13 mouse cellular contexts compared by ENCODE assay signal in the genomic region with DNA sequence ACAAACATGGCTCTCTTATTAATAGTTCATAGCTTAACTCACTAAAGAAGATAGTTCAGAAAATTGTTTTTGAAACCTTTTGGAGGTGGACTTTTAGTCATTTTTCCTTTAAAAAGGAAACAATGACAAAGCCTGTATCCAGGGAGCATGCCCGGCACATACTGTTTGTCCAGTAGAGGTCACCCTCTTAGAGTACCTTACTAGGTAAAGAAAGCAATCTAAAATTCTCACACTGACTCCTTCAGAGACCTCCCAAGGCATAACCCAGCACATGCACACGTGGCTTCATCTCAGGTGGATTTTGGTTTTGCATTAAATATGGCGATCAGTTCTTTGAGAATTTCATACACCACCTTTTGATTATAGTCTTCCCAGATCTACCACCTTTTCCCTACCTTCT. TPM values are rescaled to one million over a fixed set of nuclear protein-coding genes. Genes with fewer than 3 reads are reported as not detected.
DNase-seq lines count a peak whose midpoint lies in the region; ATAC-seq and TF ChIP-seq lines count a peak whose summit lies in the region.
"Had no signal": no experiment of that assay in that cellular context is flagged by ENCODE, and none has a peak within 500 bp of the region (broad histone marks: within the 10 kb centered on the region; RNA-seq: fewer than 3 reads in every experiment).

No protein-coding gene starts in this region.

- H3K4me3 ChIP-seq in liver, postnatal 0 days (ENCODE audit: low read depth, low read length) = no peak overlapping the region
- no peak overlapping the region for H3K4me3 ChIP-seq in midbrain, embryonic 16.5 days (ENCODE audit: low read depth, low read length)
- H3K4me3 ChIP-seq: erythroblast, embryonic 14.5 days; liver, embryonic 15.5 days; neural tube, embryonic 13.5 days had no signal

- TF ChIP-seq CTCF in liver, postnatal 0 days (IDR thresholded peaks at IDR 0.05; ENCODE audit: low read depth) = peak; percentile 45
- peak; percentile 30; the same call in 1 of the 2 replicates for TF ChIP-seq CTCF in brain, embryonic 14.5 days (IDR thresholded peaks at IDR 0.05; ENCODE audit: borderline replicate concordance, extremely low read depth, insufficient read depth, insufficient read length)

- no peaks in the 10 kb centered on the region for H3K4me1 ChIP-seq in liver, postnatal 0 days (ENCODE audit: insufficient read depth)
- H3K4me1 ChIP-seq in midbrain, embryonic 16.5 days (ENCODE audit: control insufficient read depth, insufficient read depth, low read length) = no peaks in the 10 kb centered on the region
- H3K4me1 ChIP-seq: liver, embryonic 15.5 days; neural tube, embryonic 13.5 days had no signal

- TF ChIP-seq EP300 in liver, postnatal 0 days (IDR thresholded peaks at IDR 0.05; ENCODE audit: low read depth) = no peak

- no peak overlapping the region for H3K9ac ChIP-seq in liver, postnatal 0 days (replicated peaks)
- no peak overlapping the region for H3K9ac ChIP-seq in midbrain, embryonic 16.5 days (ENCODE audit: low read depth, low read length)
- H3K9ac ChIP-seq: liver, embryonic 15.5 days; neural tube, embryonic 13.5 days had no signal

- no peaks in the 10 kb centered on the region; the same call in 1 of the 2 replicates for H3K36me3 ChIP-seq in liver, postnatal 0 days (replicated peaks; ENCODE audit: insufficient read depth, low read length)
- peaks cover 9% of the 10 kb centered on the region for H3K36me3 ChIP-seq in midbrain, embryonic 16.5 days (ENCODE audit: control insufficient read depth, insufficient read depth, low read length)
- H3K36me3 ChIP-seq: liver, embryonic 15.5 days had no signal

- WGBS in liver, postnatal 0 days (ENCODE audit: insufficient replicate concordance) = 47% methylated on average over 3 of the region's 3 CpGs
- 46% methylated on average over 3 of the region's 3 CpGs for WGBS in midbrain, embryonic 16.5 days

- H3K27ac ChIP-seq in liver, postnatal 0 days (ENCODE audit: low read depth) = no peak overlapping the region
- H3K27ac ChIP-seq in midbrain, embryonic 16.5 days (ENCODE audit: low read length) = no peak overlapping the region
- H3K27ac ChIP-seq: liver, embryonic 15.5 days; neural tube, embryonic 13.5 days had no signal

- no peaks in the 10 kb centered on the region for H3K27me3 ChIP-seq in liver, postnatal 0 days (ENCODE audit: insufficient read depth, low read length)
- no peaks in the 10 kb centered on the region for H3K27me3 ChIP-seq in midbrain, embryonic 16.5 days (ENCODE audit: control insufficient read depth, insufficient read depth, low read depth, low read length)
- H3K27me3 ChIP-seq: liver, embryonic 15.5 days; neural tube, embryonic 13.5 days had no signal

- intact Hi-C loops in left cerebral cortex, postnatal 4 days (cut with DNase I) = no loop called here

- no peak overlapping the region for H3K4me2 ChIP-seq in liver, postnatal 0 days (ENCODE audit: low read depth, low read length)
- no peak overlapping the region for H3K4me2 ChIP-seq in midbrain, embryonic 16.5 days (ENCODE audit: low read length)
- H3K4me2 ChIP-seq: liver, embryonic 15.5 days; neural tube, embryonic 13.5 days had no signal

- peak; percentile 16 for DNase-seq in heart, adult 8-10 months (ENCODE audit: low spot score)
- DNase-seq in heart, adult 11 months = no peak
- no peak for DNase-seq in liver, postnatal 0 days
- DNase-seq in liver = no peak
- peak; percentile 33 for DNase-seq in brain, embryonic 14.5 days (ENCODE audit: low read depth)
- DNase-seq in layer of hippocampus, adult 9-11 months = no peak
- DNase-seq in left cerebral cortex, postnatal 4 days = no peak
- DNase-seq: spleen, adult 18-20 months; thymus, postnatal 4 days had no signal

- TF ChIP-seq POLR2A in brain, embryonic 14.5 days (IDR thresholded peaks at IDR 0.05; ENCODE audit: borderline replicate concordance, extremely low read depth, insufficient read depth, insufficient read length, poor library complexity, severe bottlenecking) = no peak

- no peak for ATAC-seq in liver, postnatal 0 days
- peak; percentile 72; the same call in 1 of the 2 replicates for ATAC-seq in midbrain, embryonic 16.5 days

- no peaks in the 10 kb centered on the region for H3K9me3 ChIP-seq in liver, postnatal 0 days (ENCODE audit: low read length)
- H3K9me3 ChIP-seq in midbrain, embryonic 16.5 days (replicated peaks; ENCODE audit: control insufficient read depth, low read length, poor library complexity, severe bottlenecking) = no peaks in the 10 kb centered on the region
- H3K9me3 ChIP-seq: liver, embryonic 15.5 days; neural tube, embryonic 13.5 days had no signal

RNA-seq across cellular contexts. Expression of a gene that starts 14.7 kb away (rescaled TPM):
- total RNA-seq in heart, adult 8-10 months (2022) = 1 to 10 TPM in 2 of 4 experiments, under 1 TPM in 2; 0.86 to 1.6 (median 1.1) TPM
- 0.19 and 0.22 TPM in 2 replicates for polyA plus RNA-seq in liver, postnatal 0 days (2015; fragmentation: Nextera tagmentation; extraction: Ambion mirVana)
- 72.6 and 113 TPM in 2 replicates for polyA plus RNA-seq in brain, embryonic 14.5 days (2012; rRNA removed)
- polyA plus RNA-seq in midbrain, embryonic 16.5 days (2015; fragmentation: Nextera tagmentation; extraction: Ambion mirVana) = 310 and 365 TPM in 2 replicates
- 10 to 100 TPM; 53.5 to 90.9 TPM for total RNA-seq in left cerebral cortex, postnatal 4 days (2021)
- polyA plus RNA-seq: erythroblast, embryonic 14.5 days had no signal

Comparison
In these comparisons a context has a peak if more than half of its experiments do, and no peak if none do; other contexts are left out.
1. DNase-seq: peak in heart, adult 8-10 months (single experiment) and brain, embryonic 14.5 days (single experiment); none in heart, adult 11 months (single experiment), liver, postnatal 0 days (single experiment), liver (single experiment), layer of hippocampus, adult 9-11 months (single experiment) and left cerebral cortex, postnatal 4 days (single experiment).
2. RNA of a gene that starts 14.7 kb away (polyA plus RNA-seq): 310 to 365 TPM in midbrain, embryonic 16.5 days and 72.6 to 113 TPM in brain, embryonic 14.5 days; 0.19 to 0.22 TPM in liver, postnatal 0 days; every median in the first group is over 10 times any median in the second.